Mouse (Mus musculus) heart, postnatal 10 days (tissue): ENCODE data around the gene Lrrc7. TPM values are rescaled to one million over a fixed set of nuclear protein-coding genes. Genes with fewer than 3 reads are reported as not detected.

Experiments used
- DNase-seq, 2 experiments: peaks; one replicate each; pipeline ENCODE4 v3.0.0; 2021
- intact Hi-C: fragments of 180-260 bp; cut with DNase I; formaldehyde crosslinking; loops from one replicate; pipeline ENCODE4 v1.15.1; 2025
- total RNA-seq, 2 experiments: library from RNA; stranded (reverse); gene quantifications; 2 replicates each; pipeline ENCODE4 v1.2.3; 2021

Lrrc7 gene
- total RNA-seq, 2 experiments from 2014 or later = not detected

GRCm38 (mm10) chr3:158369169-158369568, 192.9 kb downstream of the Lrrc7 start:
- intact Hi-C loops = no loop called here
- DNase-seq = no peak

- intact Hi-C loops = no loop called here
- DNase-seq = no peak
These were observed 196.2 kb downstream of the Lrrc7 start for GRCm38 (mm10) chr3:158365801-158366200.

- intact Hi-C loops = no loop called here
- no peak for DNase-seq
These were observed 199.9 kb downstream of the Lrrc7 start for GRCm38 (mm10) chr3:158362091-158362490.

- intact Hi-C loops = no loop called here
- DNase-seq = no peak
These were observed 205.3 kb downstream of the Lrrc7 start for GRCm38 (mm10) chr3:158356706-158357105.

GRCm38 (mm10) chr3:158356194-158356593, 205.8 kb downstream of the Lrrc7 start:
- no peak for DNase-seq
- intact Hi-C loops = no loop called here

GRCm38 (mm10) chr3:158340808-158341207, 221.2 kb downstream of the Lrrc7 start:
- intact Hi-C loops = no loop called here
- DNase-seq = no peak

- intact Hi-C loops = no loop called here
- no peak for DNase-seq
These were observed 231.9 kb downstream of the Lrrc7 start for GRCm38 (mm10) chr3:158330085-158330484.

GRCm38 (mm10) chr3:158310391-158310790, 251.6 kb downstream of the Lrrc7 start:
- DNase-seq = no peak
- intact Hi-C loops = no loop called here

GRCm38 (mm10) chr3:158307415-158307814, 254.6 kb downstream of the Lrrc7 start:
- intact Hi-C loops = no loop called here
- DNase-seq = no peak

GRCm38 (mm10) chr3:158298732-158299131, 263.3 kb downstream of the Lrrc7 start:
- intact Hi-C loops = no loop called here
- no peak for DNase-seq

- DNase-seq = no peak
- intact Hi-C loops = no loop called here
These were observed 267.0 kb downstream of the Lrrc7 start for GRCm38 (mm10) chr3:158295041-158295440.

GRCm38 (mm10) chr3:158284431-158284830, 277.6 kb downstream of the Lrrc7 start:
- no peak for DNase-seq
- intact Hi-C loops = no loop called here

- no peak for DNase-seq
- intact Hi-C loops = no loop called here
These were observed 283.4 kb downstream of the Lrrc7 start for GRCm38 (mm10) chr3:158278631-158279030.

GRCm38 (mm10) chr3:158272700-158273099, 289.3 kb downstream of the Lrrc7 start:
- intact Hi-C loops = no loop called here
- DNase-seq = no peak

- DNase-seq = no peak
- intact Hi-C loops = no loop called here
These were observed 291.1 kb downstream of the Lrrc7 start for GRCm38 (mm10) chr3:158270887-158271286.

GRCm38 (mm10) chr3:158252576-158252975, 309.4 kb downstream of the Lrrc7 start:
- intact Hi-C loops = no loop called here

GRCm38 (mm10) chr3:158247672-158248071, 314.3 kb downstream of the Lrrc7 start:
- no peak for DNase-seq
- intact Hi-C loops = no loop called here

More at GRCm38 (mm10) chr3:158252576-158252975, 309.4 kb downstream of the Lrrc7 start:
- DNase-seq = no peak

GRCm38 (mm10) chr3:158210657-158211056, 351.4 kb downstream of the Lrrc7 start:
- intact Hi-C loops = no loop called here

GRCm38 (mm10) chr3:158210026-158210425, 352.0 kb downstream of the Lrrc7 start:
- DNase-seq = peak in 1 of 2 experiments; percentile 15
- intact Hi-C loops = no loop called here

More at GRCm38 (mm10) chr3:158210657-158211056, 351.4 kb downstream of the Lrrc7 start:
- DNase-seq = no peak

- intact Hi-C loops = no loop called here
- no peak for DNase-seq
These were observed 354.2 kb downstream of the Lrrc7 start for GRCm38 (mm10) chr3:158207840-158208239.

GRCm38 (mm10) chr3:158202776-158203175, 359.2 kb downstream of the Lrrc7 start:
- intact Hi-C loops = no loop called here

GRCm38 (mm10) chr3:158195426-158195825, 366.6 kb downstream of the Lrrc7 start:
- DNase-seq = no peak
- intact Hi-C loops = no loop called here

More at GRCm38 (mm10) chr3:158202776-158203175, 359.2 kb downstream of the Lrrc7 start:
- DNase-seq = no peak

GRCm38 (mm10) chr3:158193229-158193628, 368.8 kb downstream of the Lrrc7 start:
- no peak for DNase-seq
- intact Hi-C loops = no loop called here
